Mouse (Mus musculus): ENCODE data around the gene Plpp3.
"Not testable (repeated sequence)": the region's sequence is repeated elsewhere in the genome, so short reads cannot be mapped to it uniquely, and the experiment has no call there.

The Plpp3 gene

DNA sequence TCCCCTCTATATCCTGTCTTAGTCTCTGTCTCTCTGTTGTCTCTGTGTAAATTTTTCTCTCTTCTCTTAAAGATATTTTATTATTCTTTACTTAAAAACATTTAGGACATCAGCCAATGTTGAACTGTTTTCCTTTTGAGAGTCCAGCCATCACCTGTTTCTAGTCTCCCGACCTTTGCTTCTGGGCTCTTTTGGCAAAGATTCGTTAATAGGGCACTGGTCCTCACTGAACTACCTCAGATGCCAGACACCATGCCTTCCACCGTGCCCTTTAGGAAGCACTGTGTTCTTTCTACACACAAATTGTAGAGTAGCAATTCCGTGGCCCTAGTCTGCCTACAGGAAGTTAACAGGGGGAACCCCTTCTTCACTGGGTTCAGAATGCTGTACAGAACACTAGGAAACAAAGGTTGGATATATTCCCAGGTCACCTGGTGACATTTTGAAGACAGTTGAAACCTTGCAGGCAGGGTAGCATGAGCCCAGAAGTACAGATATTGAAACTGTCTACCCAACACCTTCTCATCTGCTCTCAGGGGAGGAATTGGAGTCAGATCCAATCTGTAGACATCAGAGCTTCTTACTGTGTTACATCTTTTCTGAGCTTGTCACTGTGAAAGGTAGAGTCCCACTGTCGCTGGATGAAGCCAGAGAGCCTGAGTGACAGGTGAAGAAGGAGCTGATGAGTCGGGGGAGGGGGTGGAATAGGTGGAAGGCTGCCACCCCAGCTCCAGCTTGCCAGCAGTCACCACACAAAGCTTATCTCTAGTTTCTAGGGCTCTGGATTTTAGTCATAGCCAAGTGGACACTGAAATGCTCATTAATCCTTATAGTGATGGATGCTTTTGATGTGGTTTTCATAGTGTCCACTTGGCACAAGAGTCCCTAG, 96.5 kb downstream of the Plpp3 start:
- in situ Hi-C loops (cut with MboI; ENCODE audit: unreplicated experiment in 2 of 2): loop anchor here in 1 of 2 experiments (5.0 kb wide), 1 partner anchor 64 kb away; no protein-coding TSS in a partner anchor

DNA sequence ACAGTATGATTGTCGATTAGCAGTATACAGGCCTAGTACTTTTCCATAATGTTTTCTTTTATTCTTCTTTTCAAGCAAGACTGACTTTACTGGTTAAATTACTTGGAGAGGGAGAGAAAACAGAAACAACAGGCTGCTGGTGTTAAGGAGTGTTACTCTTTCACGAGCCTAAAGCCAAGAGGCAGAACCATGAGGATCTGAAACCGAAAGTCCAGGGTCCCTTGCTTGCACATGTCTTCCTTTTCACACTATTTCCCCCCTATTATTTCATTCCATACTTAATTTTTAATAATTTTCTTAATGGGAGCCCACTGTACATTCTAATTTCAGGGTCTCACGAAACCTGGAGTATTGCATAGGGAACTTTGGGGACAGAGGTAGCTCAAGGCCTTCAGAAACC, 97.2 kb downstream of the Plpp3 start:
- in situ Hi-C loops (cut with MboI; ENCODE audit: unreplicated experiment in 2 of 2): loop anchor here in 1 of 2 experiments (5.0 kb wide), 1 partner anchor 63 kb away; no protein-coding TSS in a partner anchor

DNA sequence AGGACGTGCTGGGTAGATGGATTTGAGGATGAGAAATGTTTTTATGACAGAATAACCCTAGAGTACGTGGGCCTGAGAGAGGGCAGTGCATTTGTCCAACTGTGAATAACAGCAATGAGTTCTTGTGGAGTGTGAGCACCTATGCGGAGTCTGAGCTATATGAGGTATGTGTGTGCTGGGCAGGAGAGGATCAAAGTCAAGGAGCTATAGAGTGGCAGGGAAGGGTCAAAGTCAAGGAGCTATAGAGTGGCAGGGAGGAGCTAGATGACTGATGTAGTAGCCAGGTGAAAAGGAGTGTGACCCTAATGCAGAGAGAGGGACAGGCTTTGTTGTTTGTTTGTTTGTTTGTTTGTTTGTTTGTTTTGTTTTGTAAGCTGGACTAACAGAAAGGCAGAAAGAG, 98.0 kb downstream of the Plpp3 start:
- in situ Hi-C loops (cut with MboI; ENCODE audit: unreplicated experiment in 2 of 2): no loop called here

DNA sequence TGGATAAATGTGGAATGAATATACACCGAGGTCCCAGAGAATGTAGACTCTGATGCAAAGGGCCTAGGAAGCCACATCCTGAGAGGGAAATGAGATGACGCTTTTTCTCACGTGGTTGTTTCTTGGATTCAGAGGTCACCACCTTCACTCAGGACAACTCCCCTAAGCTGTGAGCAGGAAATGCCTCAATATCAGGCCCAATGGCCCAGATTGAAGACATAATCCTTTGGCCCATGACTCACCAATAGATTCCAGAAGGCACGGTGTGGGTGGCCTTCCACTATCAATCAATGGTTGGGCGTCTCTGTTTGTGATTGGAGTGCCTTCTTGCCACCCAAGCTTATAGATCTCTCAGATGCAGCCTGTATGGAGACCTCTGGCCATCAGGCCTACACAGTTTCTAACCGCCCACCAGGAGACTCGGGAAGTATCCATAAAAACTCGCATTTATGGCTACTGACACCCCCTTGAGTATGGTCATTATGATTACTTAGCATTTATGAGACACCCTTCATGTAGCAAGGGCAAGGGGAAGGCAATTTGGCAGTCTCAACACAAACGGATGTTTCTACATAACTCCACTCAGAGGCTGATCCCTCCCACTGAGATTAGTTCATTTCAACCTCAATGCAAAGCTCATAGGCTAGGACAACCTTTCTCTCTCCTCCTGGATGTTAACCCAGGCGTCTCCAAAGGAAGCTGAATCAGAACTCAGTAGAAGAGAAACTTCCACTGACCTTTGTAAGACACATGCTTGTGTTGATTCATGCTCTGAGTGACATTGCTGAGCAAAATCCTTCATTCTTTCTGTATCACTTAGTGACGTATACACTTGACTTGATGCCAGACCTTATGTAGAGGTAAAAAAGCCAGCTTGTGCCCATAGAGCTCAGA, 100.8 kb downstream of the Plpp3 start:
- in situ Hi-C loops (cut with MboI; ENCODE audit: unreplicated experiment in 2 of 2): no loop called here

DNA sequence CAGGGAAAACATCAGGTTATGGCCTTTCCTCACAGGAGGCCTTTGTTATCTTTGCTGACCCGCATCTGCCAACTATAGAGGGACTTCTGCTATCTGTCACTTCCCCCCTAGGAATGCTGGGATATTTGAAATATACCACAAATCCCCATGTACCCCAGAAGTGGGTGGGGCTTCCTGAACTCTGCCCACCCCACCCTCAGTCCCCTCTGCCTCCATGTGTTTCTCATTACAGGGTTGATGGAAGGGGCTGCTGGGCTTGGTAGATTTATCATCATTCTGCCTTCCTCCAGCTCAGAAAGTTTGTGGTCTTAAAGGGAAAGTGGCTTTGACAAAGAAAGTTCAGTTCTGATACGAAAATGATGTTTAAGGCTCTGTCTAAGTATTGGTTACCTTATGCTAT, 103.2 kb downstream of the Plpp3 start:
- in situ Hi-C loops (cut with MboI; ENCODE audit: unreplicated experiment in 2 of 2): no loop called here

DNA sequence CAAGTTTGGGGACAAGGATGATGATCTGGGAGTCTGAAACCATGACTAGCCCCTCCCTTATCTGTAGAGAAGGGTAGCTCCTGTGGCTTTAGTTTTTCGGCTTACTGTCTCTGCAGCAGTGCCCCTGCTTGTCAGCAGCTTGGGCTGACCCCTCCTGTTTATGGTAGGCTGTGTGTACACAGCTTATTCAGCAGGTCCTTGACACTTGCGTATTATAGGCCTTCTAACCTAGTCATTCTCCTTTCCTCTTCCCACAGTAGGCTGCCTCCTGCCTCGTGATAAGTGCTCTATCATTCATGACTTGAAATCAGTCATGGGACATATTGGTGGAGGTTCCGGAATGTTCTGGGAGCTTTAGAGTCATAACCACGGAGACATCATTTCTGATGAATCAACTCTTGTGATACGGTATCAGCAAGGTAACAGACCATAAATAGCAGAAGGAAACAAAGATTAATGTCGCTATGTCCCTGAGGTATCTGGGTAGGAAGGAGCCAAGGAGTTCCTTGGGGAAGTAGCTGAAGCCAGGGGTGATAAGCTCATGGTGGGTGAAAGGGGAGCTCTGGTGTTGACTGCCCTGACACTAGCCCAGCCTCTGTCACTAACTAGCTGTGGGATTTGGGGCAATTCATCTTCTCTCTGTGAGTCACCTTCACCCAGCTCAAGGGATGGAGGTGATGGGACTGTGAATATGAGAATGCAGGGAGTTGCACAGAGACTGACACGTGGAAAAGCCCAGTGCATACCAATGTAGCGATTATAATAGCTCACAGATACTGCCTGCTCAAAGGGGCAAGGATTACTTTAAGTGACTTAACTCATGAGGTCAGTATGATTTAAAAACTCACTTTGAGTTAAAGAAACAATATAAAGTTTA, 104.0 kb downstream of the Plpp3 start:
- in situ Hi-C loops (cut with MboI; ENCODE audit: unreplicated experiment in 2 of 2): no loop called here

DNA sequence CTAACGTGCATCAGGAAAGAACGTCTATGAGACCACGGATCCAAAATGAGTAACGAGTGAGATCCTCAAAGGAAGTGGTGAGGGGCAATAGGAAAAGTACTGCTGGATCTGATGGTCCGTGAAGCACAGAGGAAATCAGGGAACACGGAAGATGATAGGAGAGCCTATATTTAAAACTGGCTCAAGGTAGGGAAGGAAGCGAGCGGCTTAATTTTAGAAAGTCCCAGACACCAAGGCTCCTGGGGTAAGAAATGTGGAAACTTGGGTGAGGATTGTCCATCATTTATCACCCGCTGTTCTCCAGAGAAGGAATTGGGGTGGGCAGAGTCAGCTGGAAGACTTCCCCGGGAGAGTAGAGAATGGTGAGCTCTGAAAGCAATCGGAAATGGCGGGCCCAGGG, 105.2 kb downstream of the Plpp3 start:
- in situ Hi-C loops (cut with MboI; ENCODE audit: unreplicated experiment in 2 of 2): no loop called here

DNA sequence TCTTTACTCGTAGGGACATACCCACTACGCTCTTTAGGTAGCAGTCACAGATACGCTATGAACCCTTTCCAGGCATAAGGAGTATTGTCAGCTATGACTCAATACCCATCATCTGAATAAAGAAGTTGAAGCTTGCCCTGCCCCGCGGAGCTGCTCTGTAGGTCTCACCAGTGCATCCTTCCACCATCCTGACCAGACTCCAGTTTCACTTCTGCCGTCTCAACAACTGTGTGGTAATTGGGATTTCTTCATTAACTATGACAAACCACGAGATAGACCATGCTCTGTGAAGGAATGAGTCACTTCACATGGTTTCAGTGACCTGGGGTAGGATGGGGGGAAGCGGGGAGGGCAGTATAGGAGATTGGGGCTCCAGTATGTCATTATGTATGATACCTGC, 106.5 kb downstream of the Plpp3 start:
- in situ Hi-C loops (cut with MboI; ENCODE audit: unreplicated experiment in 2 of 2): no loop called here

DNA sequence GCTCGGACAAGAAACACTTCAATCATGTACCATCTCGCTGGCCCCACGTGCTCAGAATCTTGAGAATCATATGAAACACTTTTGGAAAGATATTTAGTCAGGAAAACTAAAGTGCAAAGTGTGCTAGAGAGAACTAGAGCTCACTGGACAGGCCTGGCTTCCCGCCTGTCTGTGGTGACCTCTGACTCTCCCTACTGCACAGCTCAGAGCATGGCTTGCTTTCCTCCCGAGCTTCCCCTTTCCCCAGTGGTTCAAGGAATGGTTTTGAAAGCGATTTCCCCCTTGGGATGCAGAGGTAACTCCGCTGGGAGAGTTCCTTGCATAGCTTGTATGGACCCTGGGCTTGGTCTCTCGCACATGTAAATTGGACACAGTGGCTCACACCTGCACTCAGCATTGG, 107.9 kb downstream of the Plpp3 start:
- in situ Hi-C loops (cut with MboI; ENCODE audit: unreplicated experiment in 2 of 2): no loop called here

DNA sequence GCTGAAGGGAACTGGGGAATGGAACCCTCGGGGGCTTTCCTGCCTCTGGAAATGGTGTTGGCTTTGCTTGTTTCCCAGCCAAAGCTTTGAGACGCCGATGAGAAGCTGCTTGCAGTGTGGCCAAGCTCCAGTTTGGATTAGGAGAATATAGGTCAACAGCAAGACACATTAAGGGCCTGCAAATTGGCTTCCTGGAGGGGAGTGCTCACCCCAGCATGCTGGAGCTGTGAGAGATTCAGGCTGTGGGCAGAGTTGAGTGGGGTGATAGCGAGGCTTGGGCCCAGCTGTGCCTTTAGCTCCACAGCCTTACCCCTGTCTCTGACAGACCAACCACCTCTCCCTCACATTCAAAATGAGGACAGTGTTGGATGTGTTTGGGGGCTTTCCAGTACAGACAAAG, 108.5 kb downstream of the Plpp3 start:
- in situ Hi-C loops (cut with MboI; ENCODE audit: unreplicated experiment in 2 of 2): no loop called here

DNA sequence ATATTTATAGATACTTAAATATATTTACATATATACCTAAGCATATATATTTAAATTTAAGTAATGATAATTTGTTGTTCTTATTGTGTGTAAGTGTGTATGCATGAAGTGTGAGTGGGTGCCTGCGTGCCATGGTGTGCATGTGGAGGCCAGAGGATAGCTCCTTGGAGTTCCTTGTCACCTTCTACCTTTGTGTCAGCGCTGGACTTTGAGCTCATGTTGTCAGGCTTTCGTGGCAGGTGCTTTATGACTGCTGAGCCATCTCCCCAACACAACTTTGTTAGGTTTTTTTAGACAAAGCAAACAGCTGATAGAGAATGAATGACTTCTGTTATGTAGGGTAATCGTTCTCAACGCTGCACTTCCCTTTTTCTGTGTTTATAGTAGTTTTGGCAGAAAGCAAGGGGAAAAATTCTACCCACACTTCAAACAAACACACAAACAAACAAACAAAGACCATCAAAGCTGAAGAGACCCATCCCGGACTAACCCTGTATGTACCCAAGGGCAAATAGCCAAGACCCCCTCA, 111.1 kb downstream of the Plpp3 start:
- in situ Hi-C loops (cut with MboI; ENCODE audit: unreplicated experiment in 2 of 2): no loop called here

DNA sequence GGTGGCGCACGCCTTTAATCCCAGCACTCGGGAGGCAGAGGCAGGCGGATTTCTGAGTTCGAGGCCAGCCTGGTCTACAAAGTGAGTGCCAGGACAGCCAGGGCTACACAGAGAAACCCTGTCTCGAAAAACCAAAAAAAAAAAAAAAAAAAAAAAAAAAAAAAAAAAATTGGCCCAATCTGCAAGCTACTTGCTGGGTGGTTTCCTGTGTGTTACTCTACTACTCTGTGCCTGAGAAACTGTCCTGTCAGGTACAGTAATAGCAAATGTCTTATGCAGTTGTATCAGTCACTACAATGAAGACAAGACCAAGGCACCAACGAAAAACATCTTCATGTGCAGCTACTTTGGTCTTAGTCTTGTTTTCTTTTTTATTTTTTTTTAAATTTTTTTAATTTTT, 112.3 kb downstream of the Plpp3 start:
- in situ Hi-C loops (cut with MboI; ENCODE audit: unreplicated experiment in 2 of 2): not testable (repeated sequence)

DNA sequence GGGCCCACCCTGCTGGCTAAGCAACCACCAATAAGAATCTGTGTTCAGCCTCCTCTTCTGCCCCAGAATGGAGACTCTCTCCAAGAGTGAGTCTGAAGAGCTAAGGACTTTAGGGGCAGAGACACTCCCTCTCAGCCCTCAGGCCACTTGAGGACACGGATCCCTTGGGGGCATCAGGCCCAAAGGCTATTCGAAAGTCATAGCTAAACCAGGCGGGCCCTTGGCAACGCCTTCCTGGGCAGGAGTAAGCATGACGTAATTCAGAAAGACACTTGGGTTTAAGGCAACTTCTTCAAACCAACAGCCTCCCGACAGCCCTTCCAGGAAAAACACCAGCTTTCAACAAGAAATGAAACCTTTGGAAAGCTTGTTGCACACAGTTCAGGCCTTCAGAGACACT, 114.0 kb downstream of the Plpp3 start:
- in situ Hi-C loops (cut with MboI; ENCODE audit: unreplicated experiment in 2 of 2): no loop called here

DNA sequence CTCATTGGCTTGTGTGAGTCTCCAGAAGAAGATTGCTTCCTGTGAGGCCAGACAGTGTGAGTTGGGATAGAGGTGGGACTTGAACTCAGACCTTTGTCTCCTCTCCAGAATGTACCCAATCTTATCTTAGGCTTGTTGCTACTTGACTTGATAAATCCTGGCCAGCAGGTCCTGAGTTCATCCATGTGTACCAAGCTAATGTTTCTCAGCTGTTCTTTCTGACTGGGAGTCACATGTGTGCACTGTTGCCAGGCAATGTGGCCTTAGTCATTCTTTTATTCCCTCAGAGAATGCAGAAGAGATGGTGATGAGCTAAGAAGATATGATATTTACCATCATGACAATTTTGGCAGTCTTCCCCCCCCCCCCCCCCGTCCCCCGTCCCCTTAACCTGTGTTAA, 115.9 kb downstream of the Plpp3 start:
- in situ Hi-C loops (cut with MboI; ENCODE audit: unreplicated experiment in 2 of 2): no loop called here

DNA sequence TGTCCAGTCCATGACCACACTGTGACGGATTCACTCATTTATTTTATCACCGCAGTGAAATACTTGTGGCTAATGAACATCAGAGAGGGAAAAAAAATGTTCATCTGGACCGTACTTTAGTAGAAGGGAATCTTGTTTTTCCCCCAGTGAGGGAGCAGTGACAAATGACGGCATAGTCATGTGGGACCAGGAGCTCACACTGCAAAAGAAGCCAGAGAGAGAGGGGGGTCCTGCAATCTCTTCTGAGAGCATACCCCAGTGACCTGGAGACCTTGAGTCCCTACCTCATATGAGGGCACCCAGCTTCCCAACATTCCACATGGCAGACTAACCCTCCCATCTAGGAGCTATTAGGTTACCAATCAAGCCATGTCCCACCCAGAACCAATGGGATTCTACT, 116.3 kb downstream of the Plpp3 start:
- in situ Hi-C loops (cut with MboI; ENCODE audit: unreplicated experiment in 2 of 2): no loop called here

DNA sequence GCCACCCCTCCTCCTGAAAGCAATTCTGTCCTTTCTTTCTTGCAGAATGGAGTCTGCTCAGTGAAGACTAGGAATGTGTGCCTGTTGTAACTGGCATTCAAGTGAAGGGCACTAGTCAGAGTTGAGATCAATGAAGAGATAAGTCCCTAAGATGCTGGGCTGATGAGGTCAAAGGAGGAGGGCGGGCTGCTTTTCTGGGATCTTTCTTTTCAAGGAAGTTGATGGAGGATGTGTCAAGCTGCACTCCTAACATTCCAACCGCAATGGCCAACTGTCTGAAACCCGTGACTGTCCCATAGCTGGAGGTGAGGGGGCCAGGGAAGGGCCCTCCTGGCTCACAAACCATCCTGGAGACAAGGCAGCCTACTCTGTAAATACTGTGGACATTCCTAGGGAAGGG, 118.5 kb downstream of the Plpp3 start:
- in situ Hi-C loops (cut with MboI; ENCODE audit: unreplicated experiment in 2 of 2): no loop called here

DNA sequence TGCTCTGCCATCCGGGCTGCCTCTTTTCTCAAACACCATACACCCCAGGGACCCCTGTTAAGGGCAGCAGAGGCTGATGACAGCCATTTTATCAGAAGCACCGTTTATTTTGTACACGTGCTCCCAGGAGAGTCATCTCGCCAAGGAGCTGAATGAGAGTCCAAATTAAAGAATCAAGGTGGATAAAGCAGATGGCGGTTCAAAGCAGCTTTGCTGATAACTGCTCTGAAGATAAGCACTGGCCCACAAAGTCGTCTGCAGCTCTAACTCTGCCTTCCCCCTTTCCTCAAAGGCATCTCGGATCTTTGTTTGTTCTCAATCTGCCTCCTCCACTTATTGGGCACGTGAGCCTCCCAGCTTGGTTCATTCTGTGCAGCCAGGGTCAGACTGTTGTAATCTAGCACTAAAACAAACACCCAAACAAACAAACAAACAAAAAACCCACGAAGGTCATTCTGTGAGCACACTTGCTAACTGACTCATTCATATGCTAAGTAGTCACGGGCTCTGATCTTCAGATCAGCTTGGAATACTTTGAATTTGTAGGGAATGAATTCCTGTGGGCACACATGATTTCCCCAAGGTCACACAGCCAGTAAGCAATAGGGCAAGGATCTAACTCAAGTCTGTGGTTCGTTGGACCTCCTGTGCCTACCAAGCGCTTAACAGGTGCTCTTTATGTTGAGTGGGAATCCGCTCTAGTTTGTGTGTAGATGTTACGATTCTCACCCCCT, 119.1 kb downstream of the Plpp3 start:
- in situ Hi-C loops (cut with MboI; ENCODE audit: unreplicated experiment in 2 of 2): no loop called here

DNA sequence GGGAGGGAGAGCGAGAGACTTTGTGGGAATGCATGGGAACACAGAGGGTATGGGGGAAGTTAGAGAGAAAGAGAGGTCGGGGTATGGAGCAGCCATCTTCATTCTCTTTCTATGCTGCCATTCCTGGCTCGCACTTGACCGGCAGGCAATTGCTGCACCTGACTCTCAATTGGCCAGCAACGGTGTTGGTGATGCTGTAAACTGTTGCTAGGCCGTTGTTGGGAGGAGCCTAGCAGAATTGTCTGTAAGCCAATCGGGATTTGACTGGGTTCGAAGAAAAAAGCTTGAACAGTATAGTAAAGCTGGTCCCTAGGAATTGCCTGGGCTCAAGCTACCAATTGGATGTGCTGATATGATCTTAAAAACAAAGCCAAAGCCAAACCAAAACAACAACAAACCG, 121.0 kb downstream of the Plpp3 start:
- in situ Hi-C loops (cut with MboI; ENCODE audit: unreplicated experiment in 2 of 2): no loop called here

DNA sequence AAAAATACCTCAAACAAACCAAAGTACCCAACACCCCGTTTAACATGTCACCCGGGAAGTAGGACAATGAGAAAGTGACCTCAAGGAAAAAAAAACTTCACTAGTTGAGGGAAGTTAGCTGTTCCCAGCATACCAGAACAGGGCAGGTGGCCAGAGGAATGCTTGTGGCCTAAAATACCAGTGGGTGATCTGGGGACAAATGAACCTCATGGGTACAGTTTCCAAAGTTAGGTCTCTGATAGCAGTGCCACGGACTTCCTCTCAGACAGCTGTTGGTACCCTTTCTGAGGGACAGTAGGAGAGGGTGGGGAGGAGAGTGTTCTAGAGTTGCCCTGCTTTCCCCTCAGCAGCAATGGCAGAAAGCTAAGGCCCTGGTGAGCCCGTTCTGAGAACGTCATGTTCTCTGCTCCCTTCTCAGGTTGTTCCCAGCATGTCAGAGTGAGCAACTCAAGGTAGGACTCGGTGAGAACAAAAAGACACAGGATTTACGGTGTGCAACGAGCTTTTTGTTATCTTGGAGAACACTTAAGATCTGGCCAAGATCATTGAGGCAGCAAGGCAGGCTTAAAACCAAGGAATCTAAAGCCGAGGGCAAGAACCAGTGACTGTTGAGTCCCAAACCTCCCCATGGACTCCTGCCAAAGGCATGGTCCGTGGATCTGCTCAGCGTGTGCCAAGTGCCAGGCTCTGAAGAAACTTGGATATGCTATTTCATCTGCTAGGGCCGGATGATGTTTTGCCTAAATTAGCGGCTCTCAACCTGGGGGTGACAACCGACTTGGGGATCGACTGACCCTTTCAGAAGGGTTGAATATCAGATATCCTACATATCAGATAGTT, 121.6 kb downstream of the Plpp3 start:
- in situ Hi-C loops (cut with MboI; ENCODE audit: unreplicated experiment in 2 of 2): no loop called here

All from v-Abl transformed pro-B cells (cell line).